Mouse (Mus musculus) MEL (cell line): ENCODE results near the gene Hagh.

Experiments used
- CTCF ChIP-seq, 3 experiments: IDR thresholded peaks in 2 of 3; conservative IDR thresholded peaks in 1 of 3; 2 replicates each; pipeline ENCODE4 v1.5.1; 2011 to 2012; ENCODE audit warnings: low read length in 3 of 3, low read depth in 2 of 3, mild to moderate bottlenecking in 2 of 3, improper control_type of control experiment in 1 of 3, inconsistent platforms in 1 of 3, mixed read lengths in 1 of 3, moderate library complexity in 1 of 3; ENCODE audit not compliant: control insufficient read depth in 1 of 3, insufficient read depth in 1 of 3, poor library complexity in 1 of 3, severe bottlenecking in 1 of 3
- EP300 ChIP-seq, 2 experiments: IDR thresholded peaks; 2 replicates each; pipeline ENCODE4 v1.6.1; 2011; ENCODE audit warnings: improper control_type of control experiment in 2 of 2, low read length in 2 of 2, low read depth in 1 of 2, mild to moderate bottlenecking in 1 of 2
- POLR2A ChIP-seq, 2 experiments: IDR thresholded peaks; 2 replicates each; pipeline ENCODE4 v1.6.1; 2011 to 2012; ENCODE audit warnings: low read length in 2 of 2, mild to moderate bottlenecking in 2 of 2, control low read depth in 1 of 2, improper control_type of control experiment in 1 of 2, low read depth in 1 of 2, moderate library complexity in 1 of 2; ENCODE audit not compliant: control insufficient read depth in 1 of 2, insufficient read depth in 1 of 2, poor library complexity in 1 of 2

- TF ChIP-seq CTCF (IDR thresholded peaks at IDR 0.05 in 2 of 3, conservative IDR thresholded peaks at IDR 0.05 in 1 of 3; ENCODE audit: control insufficient read depth in 1 of 3, insufficient read depth in 1 of 3, low read depth in 2 of 3, low read length in 3 of 3, poor library complexity in 1 of 3, severe bottlenecking in 1 of 3) (peak; percentile 6 to 54 (median 51); a peak in 4 of 6 replicates), POLR2A (IDR thresholded peaks at IDR 0.05; ENCODE audit: control insufficient read depth in 1 of 2, insufficient read depth in 1 of 2, low read depth in 1 of 2, low read length in 2 of 2, poor library complexity in 1 of 2) (no peak), EP300 (IDR thresholded peaks at IDR 0.05; ENCODE audit: low read depth in 1 of 2, low read length in 2 of 2) (no peak)
Observed at GRCm38 (mm10) chr17:24842631-24843030, 2.7 kb downstream of the Hagh start.
